Mouse (Mus musculus): ENCODE data around the gene Rfx2.

DNA sequence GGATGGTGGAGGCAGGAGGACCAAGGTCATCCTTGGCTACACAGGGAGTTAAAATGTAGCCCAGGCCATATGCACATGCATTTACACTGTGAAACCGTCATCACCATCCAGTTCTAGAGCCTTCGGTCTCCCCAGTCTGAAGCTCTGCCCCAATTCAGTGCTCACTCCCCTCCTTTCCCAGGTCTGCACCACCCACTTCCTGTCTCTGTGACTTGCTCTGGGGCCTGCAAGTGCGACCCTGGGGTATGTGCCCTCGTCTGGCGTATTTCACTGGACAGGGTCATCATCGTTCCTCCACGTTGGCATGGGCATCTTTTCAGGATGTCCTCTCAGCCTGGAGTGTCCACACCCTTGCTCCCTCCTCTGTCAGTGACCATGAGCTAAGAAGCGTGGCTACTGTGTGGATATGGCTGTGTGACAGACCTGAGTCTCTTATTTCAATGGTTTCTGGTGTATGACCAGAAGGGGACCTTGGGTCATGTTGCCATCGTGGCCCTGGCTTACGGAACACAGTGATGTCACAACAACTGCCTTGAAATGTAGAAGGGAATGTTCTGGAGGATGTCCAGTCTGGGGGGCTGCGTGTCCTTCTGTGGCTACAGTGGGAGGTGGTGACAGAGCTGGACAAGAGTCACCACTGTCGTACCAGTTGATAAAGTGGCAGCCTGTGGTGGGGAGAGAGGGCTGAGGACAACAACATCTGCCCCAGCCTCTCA is 44.3 kb upstream of the Rfx2 start, which contains the start of gene 1700061G19Rik:
- TF ChIP-seq POLR2A (IDR thresholded peaks at IDR 0.05; ENCODE audit: low read depth, low read length), result no peak
- no peak for TF ChIP-seq CTCF (IDR thresholded peaks at IDR 0.05; ENCODE audit: borderline replicate concordance, insufficient read depth, low read length)
